Mouse (Mus musculus): Measurements from ENCODE around the gene Bhmt. TPM values are rescaled to one million over a fixed set of nuclear protein-coding genes. Genes with fewer than 3 reads are reported as not detected.

Gene Bhmt
- 0.89 TPM for total RNA-seq (2023)

GRCm38 (mm10) chr13:93637282-93638245 is at the start of gene Bhmt:
Gene Bhmt (minus strand): TSS chr13:93637961.

GRCm38 (mm10) chr13:93674131-93674561 is 36.4 kb upstream of the Bhmt start, which contains the start of the genes Bhmt2 and Dmgdh:
Gene Bhmt2 (minus strand): TSS chr13:93674302.
Gene Dmgdh (plus strand): TSS chr13:93674433.

Other genes starting within 250 kb of the Bhmt start
- 105 TPM for gene Jmy, start 138.2 kb downstream of the Bhmt start, total RNA-seq (2023)
- gene Bhmt2, start 36.3 kb upstream of the Bhmt start, total RNA-seq (2023): not detected
- gene Dmgdh, start 36.5 kb upstream of the Bhmt start, total RNA-seq (2023): not detected
- 10.3 TPM for gene Arsb, start 133.7 kb upstream of the Bhmt start, total RNA-seq (2023)